Mouse (Mus musculus) stomach, embryonic 16.5 days (tissue): ENCODE measurements around the gene Pnp2. TPM values are rescaled to one million over a fixed set of nuclear protein-coding genes. Genes with fewer than 3 reads are reported as not detected.
"Not testable (repeated sequence)": the region's sequence is repeated elsewhere in the genome, so short reads cannot be mapped to it uniquely, and the experiment has no call there.

Experiments
- ATAC-seq: fragments of 200-750 bp; cut with Nextera tagmentation; 2 replicates; pipeline ENCODE4 v1.8.0; 2017; ENCODE audit warnings: moderate number of reproducible peaks, moderate TSS enrichment; ENCODE audit not compliant: insufficient read depth, low FRiP score
- H3K27ac ChIP-seq: fragments of 300-500 bp; sonication (generic); 2 replicates; pipeline ENCODE4 v1.5.1; 2014; ENCODE audit warnings: low read length
- H3K27me3 ChIP-seq: fragments of 300-500 bp; sonication (generic); 2 replicates; pipeline ENCODE4 v1.6.1; 2014; ENCODE audit warnings: low read length, control low read depth, mixed read lengths; ENCODE audit not compliant: control insufficient read depth, insufficient read depth
- H3K36me3 ChIP-seq: fragments of 300-500 bp; sonication (generic); 2 replicates; pipeline ENCODE4 v1.6.1; 2014; ENCODE audit warnings: low read length; ENCODE audit not compliant: control insufficient read depth, insufficient read depth
- H3K4me1 ChIP-seq: fragments of 300-500 bp; sonication (generic); 2 replicates; pipeline ENCODE4 v1.6.1; 2014; ENCODE audit warnings: low read length, control low read depth, mixed read lengths; ENCODE audit not compliant: control insufficient read depth, insufficient read depth
- H3K4me2 ChIP-seq: fragments of 300-500 bp; sonication (generic); 2 replicates; pipeline ENCODE4 v1.6.1; 2014; ENCODE audit warnings: low read depth, low read length, mixed read lengths
- H3K4me3 ChIP-seq: fragments of 300-500 bp; sonication (generic); replicated peaks from 2 replicates; pipeline ENCODE4 v1.5.1; 2014; ENCODE audit warnings: mild to moderate bottlenecking, low read length
- H3K9ac ChIP-seq: fragments of 300-500 bp; sonication (generic); 2 replicates; pipeline ENCODE4 v1.6.1; 2014; ENCODE audit warnings: low read length
- H3K9me3 ChIP-seq: fragments of 300-500 bp; sonication (generic); replicated peaks from 2 replicates; pipeline ENCODE4 v1.6.1; 2016; ENCODE audit warnings: low read length, control low read depth; ENCODE audit not compliant: control insufficient read depth
- WGBS: fragments of 180-500 bp; shearing (Covaris S2); extraction: QIAGEN DNeasy Blood & Tissue Kit; methylation state at CpG from one replicate; pipeline ENCODE4 v1.1.7; 2014; 5-methylcytosine and 5-hydroxymethylcytosine counted together
- polyA plus RNA-seq: library from polyadenylated mRNA; unstranded; fragments of >200 nt; fragmentation: Nextera tagmentation; extraction: Ambion mirVana; gene quantifications from 2 replicates; pipeline ENCODE4 v1.2.1, GENCODE M21; 2015

Gene Pnp2
- polyA plus RNA-seq, 1 experiment from 2014 or later, result 1.6 TPM

GRCm38 (mm10) chr14:50945081-50945480 is 10.7 kb upstream of the Pnp2 start:
- ATAC-seq, H3K36me3 ChIP-seq, H3K27me3 ChIP-seq, H3K4me1 ChIP-seq, H3K9me3 ChIP-seq: not testable (repeated sequence)
- Histone ChIP-seq H3K9ac (peak overlapping the region; percentile 72), H3K27ac (peak overlapping the region; percentile 88), H3K4me2 (peak overlapping the region; percentile 69), H3K4me3 (peak overlapping the region; percentile 60)
- 7% methylated on average over 6 of the region's 6 CpGs for WGBS

DNA sequence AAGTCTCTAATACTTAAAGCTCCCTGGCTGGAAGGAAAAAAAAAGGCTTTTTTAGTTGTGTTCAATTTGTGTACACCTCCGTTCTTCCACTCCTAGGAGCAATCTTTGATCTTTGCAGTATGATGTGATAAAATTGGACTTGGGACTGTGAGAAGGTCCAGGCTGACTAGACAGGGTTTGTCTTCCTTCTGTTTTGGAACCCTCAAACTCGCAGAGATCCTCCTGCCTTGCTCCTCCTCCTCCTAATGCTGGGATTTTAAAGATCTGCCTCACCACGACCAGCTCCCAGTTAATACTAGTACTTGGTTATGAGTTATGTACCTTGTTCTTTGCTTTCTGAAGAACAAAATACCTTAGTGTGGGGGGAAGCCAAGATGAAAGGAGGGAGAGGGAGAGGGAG is 10.3 kb upstream of the Pnp2 start:
- not testable (repeated sequence) for H3K27ac ChIP-seq, H3K9me3 ChIP-seq, H3K4me1 ChIP-seq, ATAC-seq, H3K36me3 ChIP-seq, H3K27me3 ChIP-seq
- Histone ChIP-seq H3K4me2 (peak overlapping the region; percentile 69), H3K9ac (peak overlapping the region; percentile 72), H3K4me3 (peak overlapping the region; percentile 60)
- 19% methylated on average over 3 of the region's 3 CpGs for WGBS

DNA sequence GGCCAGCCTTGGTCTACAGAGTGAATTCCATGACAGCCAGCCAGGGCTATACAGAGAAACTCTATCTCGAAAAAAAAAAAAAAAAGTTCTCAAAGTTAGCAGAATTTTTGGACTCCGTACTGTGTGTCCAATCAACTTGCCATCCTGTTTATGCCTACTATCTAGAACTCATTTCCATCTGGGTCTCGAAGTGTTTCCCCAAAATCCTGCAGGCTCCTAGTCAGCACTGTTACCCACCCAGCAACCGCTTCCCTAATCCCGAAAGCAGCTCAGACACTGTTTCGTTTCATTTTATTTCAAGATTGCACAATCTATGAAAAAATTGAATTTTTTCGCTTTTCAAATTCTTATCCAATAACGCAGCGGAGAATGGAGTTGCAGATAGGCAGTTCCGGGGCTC is 305 bp upstream of the Pnp2 start:
- Histone ChIP-seq H3K4me2 (no peak overlapping the region), H3K9me3 (no peaks in the 10 kb centered on the region), H3K36me3 (no peaks in the 10 kb centered on the region), H3K27ac (no peak overlapping the region), H3K4me3 (no peak overlapping the region), H3K9ac (no peak overlapping the region), H3K4me1 (no peaks in the 10 kb centered on the region), H3K27me3 (no peaks in the 10 kb centered on the region)
- ATAC-seq, result no peak
- WGBS, result 89% methylated on average over 10 of the region's 10 CpGs

- H3K9ac ChIP-seq, ATAC-seq, H3K4me2 ChIP-seq, H3K27me3 ChIP-seq, H3K4me3 ChIP-seq, H3K36me3 ChIP-seq, H3K9me3 ChIP-seq, H3K4me1 ChIP-seq, H3K27ac ChIP-seq: not testable (repeated sequence)
- 84% methylated on average over 6 of the region's 6 CpGs for WGBS
Observed at GRCm38 (mm10) chr14:50956724-50957123, 932 bp downstream of the Pnp2 start.

DNA sequence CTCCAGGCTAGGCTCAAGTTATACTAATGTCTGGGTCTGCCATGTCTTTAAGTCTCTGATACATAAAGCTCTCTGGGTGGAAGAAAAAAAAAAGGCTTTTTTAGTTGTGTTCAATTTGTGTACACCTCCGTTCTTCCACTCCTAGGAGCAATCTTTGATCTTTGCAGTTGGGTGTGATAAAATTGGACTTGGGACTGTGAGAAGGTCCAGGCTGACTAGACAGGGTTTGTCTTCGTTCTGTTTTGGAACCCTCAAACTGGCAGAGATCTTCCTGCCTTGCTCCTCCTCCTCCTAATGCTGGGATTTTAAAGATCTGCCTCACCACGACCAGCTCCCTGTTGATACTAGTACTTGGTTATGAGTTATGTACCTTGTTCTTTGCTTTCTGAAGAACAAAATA is 1.4 kb downstream of the Pnp2 start:
- H3K4me3 ChIP-seq, H3K9ac ChIP-seq, H3K36me3 ChIP-seq, ATAC-seq, H3K4me1 ChIP-seq, H3K9me3 ChIP-seq, H3K27me3 ChIP-seq, H3K27ac ChIP-seq, H3K4me2 ChIP-seq: not testable (repeated sequence)
- WGBS, result 52% methylated on average over 3 of the region's 3 CpGs

DNA sequence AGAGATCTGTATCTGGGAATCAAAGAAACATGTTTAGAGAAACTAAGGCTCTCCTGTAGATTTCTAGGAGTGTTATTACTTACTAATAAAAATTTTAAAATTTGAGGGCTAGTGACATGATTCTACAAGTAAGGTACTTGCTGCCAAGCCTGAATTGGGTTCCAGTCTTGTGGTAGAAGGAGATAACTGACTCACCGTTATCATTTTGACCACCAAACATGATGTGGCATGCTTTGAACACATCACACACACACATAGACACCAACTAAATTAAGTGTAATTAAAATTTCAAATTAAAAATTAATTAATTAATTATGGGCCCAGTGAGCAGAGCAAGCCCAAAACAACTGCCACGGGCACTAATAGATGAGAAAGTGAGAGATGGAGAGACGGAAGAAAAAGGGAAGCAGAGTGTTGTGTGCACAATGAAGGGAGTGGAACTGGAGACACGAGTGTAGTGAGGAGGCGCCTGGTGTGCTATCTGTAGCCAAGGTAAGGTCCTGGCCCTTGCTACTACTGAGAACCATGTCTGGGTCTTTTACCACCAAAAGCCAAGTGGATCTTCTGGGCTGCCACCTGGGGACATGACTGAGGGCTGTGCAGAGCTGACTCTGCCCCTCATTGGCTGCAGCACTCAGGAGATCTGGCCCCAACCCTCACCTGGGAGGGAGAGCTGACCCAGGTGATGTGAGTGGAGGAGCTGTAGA is 2.6 kb downstream of the Pnp2 start:
- H3K4me1 ChIP-seq, H3K27me3 ChIP-seq, H3K27ac ChIP-seq, H3K4me3 ChIP-seq, H3K9ac ChIP-seq, H3K9me3 ChIP-seq, H3K4me2 ChIP-seq, ATAC-seq, H3K36me3 ChIP-seq: not testable (repeated sequence)
- 85% methylated on average over 5 of the region's 5 CpGs for WGBS

- no peak for ATAC-seq
- Histone ChIP-seq H3K27ac (no peak overlapping the region), H3K4me1 (no peaks in the 10 kb centered on the region), H3K27me3 (no peaks in the 10 kb centered on the region), H3K36me3 (no peaks in the 10 kb centered on the region), H3K9ac (no peak overlapping the region), H3K4me2 (no peak overlapping the region), H3K9me3 (no peaks in the 10 kb centered on the region), H3K4me3 (no peak overlapping the region)
- WGBS, result 81% methylated on average over 5 of the region's 5 CpGs
Observed at GRCm38 (mm10) chr14:50968216-50968980, 12.6 kb downstream of the Pnp2 start.

- Histone ChIP-seq H3K27ac (no peak overlapping the region), H3K9me3 (no peaks in the 10 kb centered on the region), H3K4me3 (no peak overlapping the region), H3K4me1 (no peaks in the 10 kb centered on the region), H3K4me2 (no peak overlapping the region), H3K36me3 (no peaks in the 10 kb centered on the region), H3K9ac (no peak overlapping the region), H3K27me3 (no peaks in the 10 kb centered on the region)
- no peak for ATAC-seq
- 24% methylated on average over 1 of the region's 1 CpGs for WGBS
Observed at GRCm38 (mm10) chr14:50969041-50969440, 13.2 kb downstream of the Pnp2 start.
